Mouse (Mus musculus): ENCODE results near the gene Tbc1d10c. TPM values are rescaled to one million over a fixed set of nuclear protein-coding genes. Genes with fewer than 3 reads are reported as not detected.

Tbc1d10c gene
- polyA plus RNA-seq, 1 experiment from 2014 or later, result 2.2 TPM

GRCm38 (mm10) chr19:4171393-4172290, 19.4 kb downstream of the Tbc1d10c start:
- WGBS, result 46% methylated on average over 13 of the region's 13 CpGs
- H3K4me2 ChIP-seq (ENCODE audit: low read length), result peak overlapping the region; percentile 26
- peak; percentile 18; the same call in 1 of the 2 replicates for ATAC-seq (ENCODE audit: insufficient number of reproducible peaks, insufficient read depth, low FRiP score, low read depth)
- no peaks in the 10 kb centered on the region for H3K27me3 ChIP-seq (ENCODE audit: control insufficient read depth, insufficient read depth, low read length)
- H3K9me3 ChIP-seq (ENCODE audit: control insufficient read depth, low read length), result no peaks in the 10 kb centered on the region
- peaks cover 36 to 55% of the 10 kb centered on the region in 2 experiments for H3K4me1 ChIP-seq (ENCODE audit: control insufficient read depth in 2 of 2, insufficient read depth in 2 of 2, low read length in 2 of 2)
- H3K9ac ChIP-seq (ENCODE audit: low read length), result peak overlapping the region; percentile 47
- peak overlapping the region; percentile 57 to 84 for H3K27ac ChIP-seq (replicated peaks in 1 of 2; ENCODE audit: control insufficient read depth in 1 of 2, insufficient read depth in 1 of 2, low read depth in 2 of 2, low read length in 2 of 2)
- H3K36me3 ChIP-seq (ENCODE audit: control insufficient read depth, insufficient read depth, low read length), result no peaks in the 10 kb centered on the region
- H3K4me3 ChIP-seq (ENCODE audit: control insufficient read depth in 1 of 2, insufficient read depth in 1 of 2, low read depth in 1 of 2, low read length in 2 of 2), result no peak overlapping the region

- no peaks in the 10 kb centered on the region for H3K9me3 ChIP-seq (ENCODE audit: control insufficient read depth, low read length)
- 94% methylated on average over 10 of the region's 10 CpGs for WGBS
- no peaks in the 10 kb centered on the region for H3K36me3 ChIP-seq (ENCODE audit: control insufficient read depth, insufficient read depth, low read length)
- peak overlapping the region; percentile 47 for H3K9ac ChIP-seq (ENCODE audit: low read length)
- no peaks in the 10 kb centered on the region for H3K27me3 ChIP-seq (ENCODE audit: control insufficient read depth, insufficient read depth, low read length)
- no peak overlapping the region for H3K4me3 ChIP-seq (ENCODE audit: control insufficient read depth in 1 of 2, insufficient read depth in 1 of 2, low read depth in 1 of 2, low read length in 2 of 2)
- peaks cover 38 to 60% of the 10 kb centered on the region in 2 experiments for H3K4me1 ChIP-seq (ENCODE audit: control insufficient read depth in 2 of 2, insufficient read depth in 2 of 2, low read length in 2 of 2)
- ATAC-seq (ENCODE audit: insufficient number of reproducible peaks, insufficient read depth, low FRiP score, low read depth), result no peak
- peak overlapping the region; percentile 57 to 92; a peak in 3 of 4 replicates for H3K27ac ChIP-seq (replicated peaks in 1 of 2; ENCODE audit: control insufficient read depth in 1 of 2, insufficient read depth in 1 of 2, low read depth in 2 of 2, low read length in 2 of 2)
- H3K4me2 ChIP-seq (ENCODE audit: low read length), result peak overlapping the region; percentile 26; the same call in 1 of the 2 replicates
Measured at GRCm38 (mm10) chr19:4170723-4171392, 20.2 kb downstream of the Tbc1d10c start.

- Histone ChIP-seq H3K36me3 (ENCODE audit: control insufficient read depth, insufficient read depth, low read length) (no peaks in the 10 kb centered on the region), H3K9ac (ENCODE audit: low read length) (peak overlapping the region; percentile 86), H3K4me2 (ENCODE audit: low read length) (peak overlapping the region; percentile 91), H3K4me1 (ENCODE audit: control insufficient read depth in 2 of 2, insufficient read depth in 2 of 2, low read length in 2 of 2) (peaks cover 29 to 50% of the 10 kb centered on the region in 2 experiments), H3K9me3 (ENCODE audit: control insufficient read depth, low read length) (no peaks in the 10 kb centered on the region), H3K27me3 (ENCODE audit: control insufficient read depth, insufficient read depth, low read length) (no peaks in the 10 kb centered on the region), H3K4me3 (ENCODE audit: control insufficient read depth in 1 of 2, insufficient read depth in 1 of 2, low read depth in 1 of 2, low read length in 2 of 2) (peak overlapping the region; percentile 46), H3K27ac (replicated peaks in 1 of 2; ENCODE audit: control insufficient read depth in 1 of 2, insufficient read depth in 1 of 2, low read depth in 2 of 2, low read length in 2 of 2) (peak overlapping the region; percentile 74 to 92)
- peak; percentile 3; the same call in 1 of the 2 replicates for ATAC-seq (ENCODE audit: insufficient number of reproducible peaks, insufficient read depth, low FRiP score, low read depth)
- 7% methylated on average over 27 of the region's 27 CpGs for WGBS
Measured at GRCm38 (mm10) chr19:4169810-4170209, 21.3 kb downstream of the Tbc1d10c start.

GRCm38 (mm10) chr19:4169378-4169784, 21.7 kb downstream of the Tbc1d10c start:
- peak overlapping the region; percentile 46 for H3K4me3 ChIP-seq (ENCODE audit: control insufficient read depth in 1 of 2, insufficient read depth in 1 of 2, low read depth in 1 of 2, low read length in 2 of 2)
- ATAC-seq (ENCODE audit: insufficient number of reproducible peaks, insufficient read depth, low FRiP score, low read depth), result peak; percentile 89
- no peaks in the 10 kb centered on the region for H3K36me3 ChIP-seq (ENCODE audit: control insufficient read depth, insufficient read depth, low read length)
- H3K4me1 ChIP-seq (ENCODE audit: control insufficient read depth in 2 of 2, insufficient read depth in 2 of 2, low read length in 2 of 2), result peaks cover 29 to 50% of the 10 kb centered on the region in 2 experiments
- H3K9ac ChIP-seq (ENCODE audit: low read length), result peak overlapping the region; percentile 86
- no peaks in the 10 kb centered on the region for H3K27me3 ChIP-seq (ENCODE audit: control insufficient read depth, insufficient read depth, low read length)
- peak overlapping the region; percentile 74 to 92 for H3K27ac ChIP-seq (replicated peaks in 1 of 2; ENCODE audit: control insufficient read depth in 1 of 2, insufficient read depth in 1 of 2, low read depth in 2 of 2, low read length in 2 of 2)
- no peaks in the 10 kb centered on the region for H3K9me3 ChIP-seq (ENCODE audit: control insufficient read depth, low read length)
- H3K4me2 ChIP-seq (ENCODE audit: low read length), result peak overlapping the region; percentile 91
- under 1% methylated on average over 43 of the region's 43 CpGs for WGBS

GRCm38 (mm10) chr19:4166678-4167476, 24.2 kb downstream of the Tbc1d10c start:
- no peak overlapping the region for H3K4me2 ChIP-seq (ENCODE audit: low read length)
- peak overlapping the region; percentile 64 to 83 for H3K27ac ChIP-seq (replicated peaks in 1 of 2; ENCODE audit: control insufficient read depth in 1 of 2, insufficient read depth in 1 of 2, low read depth in 2 of 2, low read length in 2 of 2)
- peaks cover 29 to 43% of the 10 kb centered on the region in 2 experiments for H3K4me1 ChIP-seq (ENCODE audit: control insufficient read depth in 2 of 2, insufficient read depth in 2 of 2, low read length in 2 of 2)

GRCm38 (mm10) chr19:4164721-4165120, 26.4 kb downstream of the Tbc1d10c start:
- Histone ChIP-seq H3K4me2 (ENCODE audit: low read length) (no peak overlapping the region), H3K4me1 (ENCODE audit: control insufficient read depth in 2 of 2, insufficient read depth in 2 of 2, low read length in 2 of 2) (peaks cover 15 to 22% of the 10 kb centered on the region in 2 experiments; a peak in 3 of 4 replicates), H3K27ac (replicated peaks in 1 of 2; ENCODE audit: control insufficient read depth in 1 of 2, insufficient read depth in 1 of 2, low read depth in 2 of 2, low read length in 2 of 2) (no peak overlapping the region), H3K4me3 (ENCODE audit: control insufficient read depth in 1 of 2, insufficient read depth in 1 of 2, low read depth in 1 of 2, low read length in 2 of 2) (no peak overlapping the region), H3K27me3 (ENCODE audit: control insufficient read depth, insufficient read depth, low read length) (no peaks in the 10 kb centered on the region), H3K9me3 (ENCODE audit: control insufficient read depth, low read length) (no peaks in the 10 kb centered on the region), H3K36me3 (ENCODE audit: control insufficient read depth, insufficient read depth, low read length) (peaks cover 21% of the 10 kb centered on the region), H3K9ac (ENCODE audit: low read length) (no peak overlapping the region)
- 75% methylated on average over 2 of the region's 2 CpGs for WGBS
- ATAC-seq (ENCODE audit: insufficient number of reproducible peaks, insufficient read depth, low FRiP score, low read depth), result no peak

More at GRCm38 (mm10) chr19:4166678-4167476, 24.2 kb downstream of the Tbc1d10c start:
- Histone ChIP-seq H3K9me3 (ENCODE audit: control insufficient read depth, low read length) (no peaks in the 10 kb centered on the region), H3K27me3 (ENCODE audit: control insufficient read depth, insufficient read depth, low read length) (no peaks in the 10 kb centered on the region), H3K4me3 (ENCODE audit: control insufficient read depth in 1 of 2, insufficient read depth in 1 of 2, low read depth in 1 of 2, low read length in 2 of 2) (no peak overlapping the region), H3K36me3 (ENCODE audit: control insufficient read depth, insufficient read depth, low read length) (peaks cover 2% of the 10 kb centered on the region), H3K9ac (ENCODE audit: low read length) (peak overlapping the region; percentile 55)
- 28% methylated on average over 9 of the region's 9 CpGs for WGBS
- no peak for ATAC-seq (ENCODE audit: insufficient number of reproducible peaks, insufficient read depth, low FRiP score, low read depth)

- Histone ChIP-seq H3K27me3 (ENCODE audit: control insufficient read depth, insufficient read depth, low read length) (no peaks in the 10 kb centered on the region), H3K36me3 (ENCODE audit: control insufficient read depth, insufficient read depth, low read length) (peaks cover 27% of the 10 kb centered on the region), H3K9ac (ENCODE audit: low read length) (no peak overlapping the region), H3K9me3 (ENCODE audit: control insufficient read depth, low read length) (no peaks in the 10 kb centered on the region), H3K27ac (replicated peaks in 1 of 2; ENCODE audit: control insufficient read depth in 1 of 2, insufficient read depth in 1 of 2, low read depth in 2 of 2, low read length in 2 of 2) (no peak overlapping the region), H3K4me1 (ENCODE audit: control insufficient read depth in 2 of 2, insufficient read depth in 2 of 2, low read length in 2 of 2) (peaks cover 14 to 21% of the 10 kb centered on the region in 2 experiments; a peak in 3 of 4 replicates), H3K4me2 (ENCODE audit: low read length) (no peak overlapping the region), H3K4me3 (ENCODE audit: control insufficient read depth in 1 of 2, insufficient read depth in 1 of 2, low read depth in 1 of 2, low read length in 2 of 2) (no peak overlapping the region)
- ATAC-seq (ENCODE audit: insufficient number of reproducible peaks, insufficient read depth, low FRiP score, low read depth), result no peak
- 85% methylated on average over 3 of the region's 3 CpGs for WGBS
Measured at GRCm38 (mm10) chr19:4164100-4164499, 27.0 kb downstream of the Tbc1d10c start.

Measured in heart, embryonic 14.5 days (tissue).